Mouse (Mus musculus) liver, embryonic 12.5 days (tissue): ENCODE data around the gene 6330409D20Rik. TPM values are rescaled to one million over a fixed set of nuclear protein-coding genes. Genes with fewer than 3 reads are reported as not detected.

ENCODE experiments used
- ATAC-seq: fragments of 200-750 bp; cut with Nextera tagmentation; 2 replicates; pipeline ENCODE4 v1.8.0; 2017; ENCODE audit warnings: moderate number of reproducible peaks, mild to moderate bottlenecking, moderate library complexity
- H3K27ac ChIP-seq: fragments of 300-500 bp; sonication (generic); 2 replicates; pipeline ENCODE4 v1.5.1; 2016; ENCODE audit warnings: mild to moderate bottlenecking
- H3K27me3 ChIP-seq: fragments of 300-500 bp; sonication (generic); replicated peaks from 2 replicates; pipeline ENCODE4 v1.6.1; 2016; ENCODE audit warnings: mild to moderate bottlenecking, moderate library complexity
- H3K36me3 ChIP-seq: fragments of 300-500 bp; sonication (generic); 2 replicates; pipeline ENCODE4 v1.6.1; 2016; ENCODE audit warnings: mild to moderate bottlenecking, moderate library complexity
- H3K4me1 ChIP-seq: fragments of 300-500 bp; sonication (generic); 2 replicates; pipeline ENCODE4 v1.6.1; 2016
- H3K4me2 ChIP-seq: fragments of 300-500 bp; sonication (generic); 2 replicates; pipeline ENCODE4 v1.6.1; 2016; ENCODE audit warnings: mild to moderate bottlenecking, moderate library complexity
- H3K4me3 ChIP-seq: fragments of 300-500 bp; sonication (generic); 2 replicates; pipeline ENCODE4 v1.5.1; 2016; ENCODE audit warnings: mild to moderate bottlenecking, moderate library complexity
- H3K9ac ChIP-seq: fragments of 300-500 bp; sonication (generic); 2 replicates; pipeline ENCODE4 v1.6.1; 2016; ENCODE audit warnings: mild to moderate bottlenecking, moderate library complexity
- H3K9me3 ChIP-seq: fragments of 300-500 bp; sonication (generic); replicated peaks from 2 replicates; pipeline ENCODE4 v1.6.1; 2016; ENCODE audit warnings: mild to moderate bottlenecking, moderate library complexity
- WGBS: fragments of 180-500 bp; shearing (Covaris S2); methylation state at CpG from one replicate; pipeline ENCODE4 v1.1.7; 2016; ENCODE audit not compliant: insufficient replicate concordance; 5-methylcytosine and 5-hydroxymethylcytosine counted together
- microRNA counts: library from miRNA; unstranded; fragments of <30 nt; microRNA quantifications from one replicate; lab custom pipeline; 2017
- microRNA-seq: library from miRNA; unstranded; fragments of <30 nt; microRNA quantifications from one replicate; pipeline ENCODE4, GENCODE M21; 2017
- polyA plus RNA-seq: library from polyadenylated mRNA; unstranded; fragments of >200 nt; fragmentation: Nextera tagmentation; extraction: Ambion mirVana; gene quantifications from 2 replicates; pipeline ENCODE4 v1.2.1, GENCODE M21; 2016

6330409D20Rik gene
- polyA plus RNA-seq, 1 experiment from 2014 or later, result not detected

GRCm38 (mm10) chr2:32691041-32691440, 49.8 kb downstream of the 6330409D20Rik start:
- peaks cover 44% of the 10 kb centered on the region for H3K36me3 ChIP-seq
- peak overlapping the region; percentile 8; the same call in 1 of the 2 replicates for H3K4me2 ChIP-seq
- peaks cover 50% of the 10 kb centered on the region for H3K4me1 ChIP-seq
- ATAC-seq, result no peak
- no peaks in the 10 kb centered on the region for H3K9me3 ChIP-seq
- peak overlapping the region; percentile 52 for H3K27ac ChIP-seq
- 69% methylated on average over 11 of the region's 11 CpGs for WGBS
- H3K27me3 ChIP-seq, result no peaks in the 10 kb centered on the region
- no peak overlapping the region for H3K9ac ChIP-seq
- H3K4me3 ChIP-seq, result no peak overlapping the region

DNA sequence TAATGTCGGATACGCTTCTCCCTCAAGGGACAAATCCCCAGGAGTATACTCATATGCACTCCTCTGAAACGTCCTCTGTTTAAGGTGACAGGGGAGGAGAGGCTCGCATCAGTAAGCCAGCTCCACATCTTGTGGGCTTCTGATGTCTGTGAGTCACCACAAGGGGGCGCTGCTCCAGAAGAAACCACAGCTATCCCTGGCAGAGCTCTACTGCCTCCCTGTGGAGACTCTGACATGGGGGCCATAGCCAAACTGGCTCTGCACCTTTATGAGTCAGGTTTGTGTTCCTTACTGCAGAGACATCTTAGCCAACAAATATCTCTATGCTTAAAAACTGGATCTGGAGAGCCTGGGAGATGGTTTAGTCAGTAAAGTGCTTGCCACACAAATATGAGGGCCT, 51.4 kb downstream of the 6330409D20Rik start:
- WGBS, result 33% methylated on average over 5 of the region's 5 CpGs
- H3K4me2 ChIP-seq, result no peak overlapping the region
- H3K27me3 ChIP-seq, result no peaks in the 10 kb centered on the region
- no peak overlapping the region for H3K4me3 ChIP-seq
- H3K9ac ChIP-seq, result no peak overlapping the region
- no peaks in the 10 kb centered on the region for H3K9me3 ChIP-seq
- peaks cover 60% of the 10 kb centered on the region for H3K36me3 ChIP-seq
- no peak for ATAC-seq
- H3K4me1 ChIP-seq, result peaks cover 47% of the 10 kb centered on the region
- H3K27ac ChIP-seq, result no peak overlapping the region

DNA sequence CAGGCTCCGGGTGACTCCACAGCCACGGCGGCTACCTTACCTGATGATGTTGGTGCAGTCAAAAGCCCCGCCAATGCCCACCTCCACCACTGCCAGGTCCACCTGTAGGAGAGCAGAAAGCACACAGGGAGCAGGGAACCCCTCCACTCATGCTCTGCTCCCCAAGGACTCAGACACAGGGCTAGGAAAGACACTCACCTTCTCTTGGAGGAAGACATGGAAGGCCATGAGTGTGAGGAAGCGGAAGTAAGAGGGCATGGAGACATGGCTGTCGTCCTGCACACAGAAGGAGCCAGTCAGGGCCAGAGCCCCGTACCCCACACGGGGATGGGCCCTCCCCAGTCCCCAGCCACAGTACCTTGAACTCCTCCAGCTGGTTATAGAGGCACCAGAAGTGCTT, 53.3 kb downstream of the 6330409D20Rik start:
- Histone ChIP-seq H3K27ac (no peak overlapping the region), H3K4me1 (peaks cover 32% of the 10 kb centered on the region), H3K4me3 (no peak overlapping the region), H3K9me3 (no peaks in the 10 kb centered on the region), H3K27me3 (no peaks in the 10 kb centered on the region), H3K4me2 (no peak overlapping the region), H3K36me3 (peaks cover 78% of the 10 kb centered on the region), H3K9ac (no peak overlapping the region)
- 85% methylated on average over 8 of the region's 8 CpGs for WGBS
- no peak for ATAC-seq

DNA sequence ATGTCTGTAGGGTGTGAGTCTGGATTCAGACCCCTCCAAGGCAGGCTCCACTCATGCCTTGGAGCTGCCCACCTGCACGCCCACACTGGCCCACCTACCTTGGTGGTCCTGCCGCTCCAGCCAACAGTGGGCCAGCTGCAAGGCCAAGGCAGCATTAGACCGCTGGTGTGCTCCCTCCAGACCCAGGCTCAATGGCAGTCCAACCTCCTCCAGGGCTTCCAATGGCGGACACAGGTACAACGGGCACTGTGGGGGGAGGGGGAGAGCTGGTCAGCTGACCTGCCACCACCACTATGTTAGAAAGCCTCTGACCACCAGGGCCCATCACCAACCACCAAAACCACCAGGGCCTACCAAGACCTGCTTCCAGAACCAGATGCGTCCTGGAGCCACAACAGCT, 54.2 kb downstream of the 6330409D20Rik start:
- WGBS, result 91% methylated on average over 5 of the region's 6 CpGs

GRCm38 (mm10) chr2:32685807-32686206, 55.0 kb downstream of the 6330409D20Rik start:
- Histone ChIP-seq H3K9me3 (no peaks in the 10 kb centered on the region), H3K27me3 (no peaks in the 10 kb centered on the region), H3K9ac (no peak overlapping the region), H3K27ac (no peak overlapping the region), H3K4me1 (peaks cover 29% of the 10 kb centered on the region), H3K4me2 (no peak overlapping the region), H3K36me3 (peaks cover 85% of the 10 kb centered on the region), H3K4me3 (no peak overlapping the region)
- WGBS, result 79% methylated on average over 3 of the region's 3 CpGs
- ATAC-seq, result no peak

More for the DNA sequence above, 54.2 kb downstream of the 6330409D20Rik start:
- Histone ChIP-seq H3K27me3 (no peaks in the 10 kb centered on the region), H3K9ac (no peak overlapping the region), H3K36me3 (peaks cover 85% of the 10 kb centered on the region), H3K27ac (no peak overlapping the region), H3K4me3 (no peak overlapping the region), H3K4me1 (peaks cover 31% of the 10 kb centered on the region), H3K4me2 (no peak overlapping the region), H3K9me3 (no peaks in the 10 kb centered on the region)
- no peak for ATAC-seq

- H3K27ac ChIP-seq, result no peak overlapping the region
- H3K4me1 ChIP-seq, result peaks cover 25% of the 10 kb centered on the region
- H3K36me3 ChIP-seq, result peaks cover 90% of the 10 kb centered on the region
- 80% methylated on average over 15 of the region's 15 CpGs for WGBS
- H3K4me3 ChIP-seq, result no peak overlapping the region
- ATAC-seq, result no peak
- no peaks in the 10 kb centered on the region for H3K9me3 ChIP-seq
- H3K27me3 ChIP-seq, result no peaks in the 10 kb centered on the region
- no peak overlapping the region for H3K9ac ChIP-seq
- H3K4me2 ChIP-seq, result no peak overlapping the region
Measured at GRCm38 (mm10) chr2:32684681-32685428, 56.0 kb downstream of the 6330409D20Rik start.

DNA sequence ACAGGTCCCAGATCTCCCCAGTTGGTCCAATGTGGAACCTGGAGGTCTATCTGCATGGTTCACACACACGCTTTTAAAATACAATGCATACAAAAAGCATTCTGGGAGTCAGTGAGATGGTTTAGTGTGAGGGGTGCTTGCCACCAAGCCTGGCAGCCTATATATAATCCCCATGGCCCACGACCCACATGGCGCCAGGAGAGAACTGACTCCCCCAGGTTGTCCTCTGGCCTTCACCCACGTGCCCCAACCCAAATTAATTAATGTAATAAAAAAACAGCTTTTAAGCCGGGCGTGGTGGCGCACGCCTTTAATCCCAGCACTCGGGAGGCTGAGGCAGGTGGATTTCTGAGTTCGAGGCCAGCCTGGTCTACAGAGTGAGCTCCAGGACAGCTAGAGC, 57.1 kb downstream of the 6330409D20Rik start:
- H3K27me3 ChIP-seq, result no peaks in the 10 kb centered on the region
- no peaks in the 10 kb centered on the region for H3K9me3 ChIP-seq
- H3K4me2 ChIP-seq, result no peak overlapping the region
- H3K9ac ChIP-seq, result no peak overlapping the region
- peaks cover 22% of the 10 kb centered on the region for H3K4me1 ChIP-seq
- no peak for ATAC-seq
- WGBS, result 80% methylated on average over 10 of the region's 10 CpGs
- peaks cover 97% of the 10 kb centered on the region for H3K36me3 ChIP-seq
- no peak overlapping the region for H3K27ac ChIP-seq
- no peak overlapping the region for H3K4me3 ChIP-seq

DNA sequence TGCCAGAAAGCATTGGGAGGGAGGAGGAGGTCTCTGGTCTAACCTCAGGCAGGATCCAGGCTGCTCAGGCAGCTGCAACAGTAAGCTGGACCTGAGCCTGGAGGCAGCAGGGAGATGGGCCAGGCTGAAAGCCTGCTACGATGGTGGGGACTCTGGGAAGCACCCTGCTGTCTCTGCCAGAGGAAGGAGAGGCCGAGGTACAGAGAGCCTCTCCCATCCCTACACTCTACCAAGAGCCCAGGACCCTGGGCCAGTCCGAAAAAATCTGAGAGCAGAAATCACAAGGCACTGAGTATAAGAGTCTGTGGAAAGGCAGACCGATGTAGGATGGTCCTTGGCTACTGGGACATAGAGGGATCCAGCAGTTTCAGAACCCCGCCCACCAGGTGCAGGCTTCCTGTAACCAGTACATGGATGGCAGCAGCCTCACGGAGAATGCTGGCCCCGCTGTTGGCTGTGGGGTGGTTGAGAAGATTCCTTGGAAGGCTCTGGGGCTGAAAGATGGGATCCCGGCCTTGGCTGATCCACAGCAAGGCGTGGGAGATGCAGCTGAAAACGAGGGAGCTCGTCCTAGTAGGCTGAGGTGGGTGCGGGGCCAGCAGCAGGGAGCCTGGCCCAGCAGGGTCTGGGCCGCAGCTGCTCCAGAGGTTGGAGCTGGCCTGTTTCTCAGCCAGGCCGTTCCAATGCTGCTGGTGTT, 57.9 kb downstream of the 6330409D20Rik start:
- Histone ChIP-seq H3K9me3 (no peaks in the 10 kb centered on the region), H3K4me1 (peaks cover 25% of the 10 kb centered on the region), H3K4me2 (no peak overlapping the region), H3K9ac (no peak overlapping the region), H3K27me3 (no peaks in the 10 kb centered on the region), H3K27ac (no peak overlapping the region), H3K36me3 (peaks cover 95% of the 10 kb centered on the region), H3K4me3 (no peak overlapping the region)
- no peak for ATAC-seq
- 77% methylated on average over 14 of the region's 14 CpGs for WGBS

MicroRNAs within 50 kb of the gene (microRNA counts, 519-probe panel; counts per million panel counts)
- 582 counts per million, percentile 70 among the panel's probes with 10 or more counts for microRNA mmu-miR-2861 (lab: Ali Mortazavi, UCI)

Small RNA genes within 50 kb of the gene (microRNA-seq; reads per million reads assigned to microRNA genes)
- gene Mir2861 (not detected), gene Mir3960 (not detected), gene Mir8093 (not detected)

Other genes with a start within 250 kb of the 6330409D20Rik start
- 2.4 and 2.5 TPM in 2 replicates for gene Fam102a, start 205.7 kb downstream of the 6330409D20Rik start, polyA plus RNA-seq
- gene Dpm2, start 170.2 kb downstream of the 6330409D20Rik start, polyA plus RNA-seq, result 69.5 and 73.8 TPM in 2 replicates
- 0.13 TPM in 1 of 2 replicates, not detected in the other for gene Pip5kl1, start 166.2 kb downstream of the 6330409D20Rik start, polyA plus RNA-seq
- not detected in 2 replicates for gene 9430097D07Rik, start 165.3 kb downstream of the 6330409D20Rik start, polyA plus RNA-seq
- gene St6galnac4, start 153.9 kb downstream of the 6330409D20Rik start, polyA plus RNA-seq, result 17.5 and 18.9 TPM in 2 replicates
- 14.5 and 15.4 TPM in 2 replicates for gene St6galnac6, start 141.3 kb downstream of the 6330409D20Rik start, polyA plus RNA-seq
- 2.6 TPM in 2 replicates for gene Ak1, start 119.3 kb downstream of the 6330409D20Rik start, polyA plus RNA-seq
- gene Eng, start 94.4 kb downstream of the 6330409D20Rik start, polyA plus RNA-seq, result 32.4 and 35.4 TPM in 2 replicates
- gene Fpgs, start 36.9 kb downstream of the 6330409D20Rik start, polyA plus RNA-seq, result 32.8 and 35.8 TPM in 2 replicates
- 85.3 and 86.1 TPM in 2 replicates for gene Cdk9, start 27.9 kb downstream of the 6330409D20Rik start, polyA plus RNA-seq
- 9.7 and 10.1 TPM in 2 replicates for gene Sh2d3c, start 20.0 kb downstream of the 6330409D20Rik start, polyA plus RNA-seq
- gene Tor2a, start 16.2 kb upstream of the 6330409D20Rik start, polyA plus RNA-seq, result 35.9 and 36.6 TPM in 2 replicates
- gene Ttc16, start 34.6 kb upstream of the 6330409D20Rik start, polyA plus RNA-seq, result 0.12 and 0.26 TPM in 2 replicates
- 3.3 and 3.5 TPM in 2 replicates for gene Ptrh1, start 34.8 kb upstream of the 6330409D20Rik start, polyA plus RNA-seq
- 0.44 and 0.54 TPM in 2 replicates for gene Cfap157, start 43.4 kb upstream of the 6330409D20Rik start, polyA plus RNA-seq
- gene Stxbp1, start 106.2 kb upstream of the 6330409D20Rik start, polyA plus RNA-seq, result 5.8 and 5.9 TPM in 2 replicates
- gene Fam129b, start 135.1 kb upstream of the 6330409D20Rik start, polyA plus RNA-seq, result 11.9 and 12.4 TPM in 2 replicates
- gene Rpl12, start 220.5 kb upstream of the 6330409D20Rik start, polyA plus RNA-seq, result 171 and 174 TPM in 2 replicates
- gene Lrsam1, start 220.6 kb upstream of the 6330409D20Rik start, polyA plus RNA-seq, result 3.5 and 4.4 TPM in 2 replicates
- gene Slc2a8, start 241.1 kb upstream of the 6330409D20Rik start, polyA plus RNA-seq, result 11.2 and 11.9 TPM in 2 replicates